13 mouse cellular contexts compared by ENCODE assay signal in the genomic region with DNA sequence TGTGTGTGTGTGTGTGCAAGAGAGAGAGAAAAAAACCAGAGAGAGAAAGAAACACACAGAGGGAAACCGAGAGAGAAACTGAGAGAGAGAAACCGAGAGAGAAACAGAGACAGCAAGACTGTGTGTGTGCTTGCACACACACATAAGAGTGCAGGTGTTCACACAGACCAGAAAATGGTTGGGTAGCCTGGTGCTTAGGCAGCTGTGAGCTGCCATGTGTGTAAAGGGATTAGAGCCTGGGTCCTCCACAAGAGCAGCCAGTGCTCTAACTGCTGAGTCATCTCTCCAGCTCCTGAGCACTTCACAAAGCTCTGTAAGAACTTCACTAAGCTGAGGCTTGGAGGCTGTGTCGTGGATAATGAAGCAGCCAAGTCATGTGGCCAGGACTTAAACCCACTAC.
DNase-seq lines count a peak whose midpoint lies in the region; ATAC-seq and TF ChIP-seq lines count a peak whose summit lies in the region.
"Had no signal": no experiment of that assay in that cellular context is flagged by ENCODE, and none has a peak within 500 bp of the region (broad histone marks: within the 10 kb centered on the region; RNA-seq: fewer than 3 reads in every experiment).

No protein-coding gene starts in this region.

- no peak for TF ChIP-seq CTCF in brain, embryonic 14.5 days (IDR thresholded peaks at IDR 0.05; ENCODE audit: borderline replicate concordance, extremely low read depth, insufficient read depth, insufficient read length)
- no peak for TF ChIP-seq CTCF in left cerebral cortex, adult 2 months (IDR thresholded peaks at IDR 0.05)

- no peak overlapping the region for H3K27ac ChIP-seq in midbrain, embryonic 14.5 days (replicated peaks; ENCODE audit: low read depth, low read length)
- H3K27ac ChIP-seq in midbrain, embryonic 16.5 days (ENCODE audit: low read length), result no peak overlapping the region
- no peak overlapping the region for H3K27ac ChIP-seq in liver, embryonic 12.5 days
- no peak overlapping the region for H3K27ac ChIP-seq in left cerebral cortex, adult 2 months
- H3K27ac ChIP-seq: macrophage; neural tube, embryonic 15.5 days; stomach, postnatal 0 days had no signal

- no peaks in the 10 kb centered on the region for H3K36me3 ChIP-seq in midbrain, embryonic 14.5 days (ENCODE audit: control insufficient read depth, insufficient read depth, low read length)
- no peaks in the 10 kb centered on the region for H3K36me3 ChIP-seq in midbrain, embryonic 16.5 days (ENCODE audit: control insufficient read depth, insufficient read depth, low read length)
- no peaks in the 10 kb centered on the region for H3K36me3 ChIP-seq in liver, embryonic 12.5 days
- H3K36me3 ChIP-seq: neural tube, embryonic 15.5 days had no signal

- TF ChIP-seq POLR2A in brain, embryonic 14.5 days (IDR thresholded peaks at IDR 0.05; ENCODE audit: borderline replicate concordance, extremely low read depth, insufficient read depth, insufficient read length, poor library complexity, severe bottlenecking), result no peak

- H3K9me3 ChIP-seq in midbrain, embryonic 14.5 days (ENCODE audit: control insufficient read depth, low read length), result no peaks in the 10 kb centered on the region
- no peaks in the 10 kb centered on the region for H3K9me3 ChIP-seq in midbrain, embryonic 16.5 days (replicated peaks; ENCODE audit: control insufficient read depth, low read length, poor library complexity, severe bottlenecking)
- H3K9me3 ChIP-seq in liver, embryonic 12.5 days (replicated peaks), result no peaks in the 10 kb centered on the region
- H3K9me3 ChIP-seq: neural tube, embryonic 15.5 days had no signal

- no peaks in the 10 kb centered on the region for H3K4me1 ChIP-seq in midbrain, embryonic 14.5 days (ENCODE audit: control insufficient read depth, insufficient read depth, low read length)
- no peaks in the 10 kb centered on the region for H3K4me1 ChIP-seq in midbrain, embryonic 16.5 days (ENCODE audit: control insufficient read depth, insufficient read depth, low read length)
- H3K4me1 ChIP-seq in liver, embryonic 12.5 days, result peaks cover 7% of the 10 kb centered on the region; the same call in 1 of the 2 replicates

- DNase-seq in midbrain, embryonic 14.5 days, result peak; percentile 21
- peak; percentile 55 for DNase-seq in brain, embryonic 14.5 days (ENCODE audit: low read depth)
- peak; percentile 13 for DNase-seq in yolk sac, embryonic 10.5 days (ENCODE audit: low spot score)
- DNase-seq in left cerebral cortex, adult 2 months (ENCODE audit: extremely low spot score in 1 of 2, low spot score in 2 of 2), result no peak
- no peak for DNase-seq in frontal cortex, postnatal 25 days (ENCODE audit: low spot score in 2 of 2)
- DNase-seq: adrenal gland, adult 8-10 months; lung, adult 2 months; right cerebral cortex, adult 18-20 months had no signal

- no peak overlapping the region for H3K4me2 ChIP-seq in midbrain, embryonic 14.5 days (ENCODE audit: low read length)
- no peak overlapping the region for H3K4me2 ChIP-seq in midbrain, embryonic 16.5 days (ENCODE audit: low read length)
- no peak overlapping the region for H3K4me2 ChIP-seq in liver, embryonic 12.5 days
- H3K4me2 ChIP-seq: neural tube, embryonic 15.5 days had no signal

- H3K27me3 ChIP-seq in midbrain, embryonic 14.5 days (ENCODE audit: control insufficient read depth, insufficient read depth, low read length), result no peaks in the 10 kb centered on the region
- no peaks in the 10 kb centered on the region for H3K27me3 ChIP-seq in midbrain, embryonic 16.5 days (ENCODE audit: control insufficient read depth, insufficient read depth, low read depth, low read length)
- no peaks in the 10 kb centered on the region for H3K27me3 ChIP-seq in liver, embryonic 12.5 days (replicated peaks)

- H3K4me3 ChIP-seq in midbrain, embryonic 14.5 days (replicated peaks; ENCODE audit: low read depth, low read length), result no peak overlapping the region
- no peak overlapping the region for H3K4me3 ChIP-seq in midbrain, embryonic 16.5 days (ENCODE audit: low read depth, low read length)
- H3K4me3 ChIP-seq in liver, embryonic 12.5 days, result no peak overlapping the region
- H3K4me3 ChIP-seq in left cerebral cortex, adult 2 months, result no peak overlapping the region
- H3K4me3 ChIP-seq: neural tube, embryonic 15.5 days had no signal

- 52% methylated on average over 3 of the region's 3 CpGs for WGBS in midbrain, embryonic 14.5 days
- 49% methylated on average over 3 of the region's 3 CpGs for WGBS in midbrain, embryonic 16.5 days
- 36% methylated on average over 3 of the region's 3 CpGs for WGBS in liver, embryonic 12.5 days (ENCODE audit: insufficient replicate concordance)

- intact Hi-C loops in left cerebral cortex, adult 2 months (cut with DNase I), result no loop called here

- ATAC-seq in midbrain, embryonic 14.5 days (ENCODE audit: low FRiP score, low TSS enrichment), result no peak
- no peak for ATAC-seq in midbrain, embryonic 16.5 days
- peak; percentile 83 for ATAC-seq in liver, embryonic 12.5 days

- no peak overlapping the region for H3K9ac ChIP-seq in midbrain, embryonic 14.5 days (replicated peaks; ENCODE audit: low read length)
- no peak overlapping the region for H3K9ac ChIP-seq in midbrain, embryonic 16.5 days (ENCODE audit: low read depth, low read length)
- H3K9ac ChIP-seq in liver, embryonic 12.5 days, result no peak overlapping the region
- H3K9ac ChIP-seq: neural tube, embryonic 15.5 days had no signal

Comparison
In these comparisons a context has a peak if more than half of its experiments do, and no peak if none do; other contexts are left out.
1. DNase-seq: peak in midbrain, embryonic 14.5 days (single experiment), brain, embryonic 14.5 days (single experiment) and yolk sac, embryonic 10.5 days (single experiment); none in left cerebral cortex, adult 2 months (0 of 2) and frontal cortex, postnatal 25 days (0 of 2).